Mouse (Mus musculus) small intestine, adult 2 months (tissue): ENCODE results near the gene Trip4. TPM values are rescaled to one million over a fixed set of nuclear protein-coding genes. Genes with fewer than 3 reads are reported as not detected.
A peak's percentile ranks its signal among the peaks of the same experiment; 100 is the strongest.

Source experiments
- H3K27ac ChIP-seq: fragments of 200-500 bp; 2 replicates; pipeline ENCODE4 v1.5.1; 2012; ENCODE audit warnings: low read depth, low read length, control low read depth, inconsistent platforms; ENCODE audit not compliant: insufficient read depth
- H3K27me3 ChIP-seq: fragments of 200-500 bp; 2 replicates; pipeline ENCODE4 v1.6.1; 2012; ENCODE audit warnings: mild to moderate bottlenecking, moderate library complexity, low read length, inconsistent platforms; ENCODE audit not compliant: control insufficient read depth, insufficient read depth
- H3K36me3 ChIP-seq: fragments of 200-500 bp; 2 replicates; pipeline ENCODE4 v1.6.1; 2012; ENCODE audit warnings: mild to moderate bottlenecking, low read length, control low read depth, inconsistent platforms; ENCODE audit not compliant: control insufficient read depth, insufficient read depth
- H3K4me1 ChIP-seq: fragments of 200-500 bp; 2 replicates; pipeline ENCODE4 v1.6.1; 2012; ENCODE audit warnings: low read length, inconsistent platforms, mixed read lengths; ENCODE audit not compliant: control insufficient read depth, insufficient read depth, insufficient read length
- H3K4me3 ChIP-seq: fragments of 200-500 bp; 2 replicates; pipeline ENCODE4 v1.5.1; 2012; ENCODE audit warnings: low read depth, mild to moderate bottlenecking, control low read depth, inconsistent platforms, low read length, moderate library complexity
- CTCF ChIP-seq: fragments of 200-500 bp; IDR thresholded peaks from 2 replicates; pipeline ENCODE4 v1.5.1; 2012; ENCODE audit warnings: low read depth, mild to moderate bottlenecking, control low read depth, inconsistent platforms, low read length, moderate library complexity, mixed read lengths; ENCODE audit not compliant: insufficient replicate concordance, insufficient read length; ENCODE audit errors: extremely low read depth
- POLR2A ChIP-seq: fragments of 200-500 bp; IDR thresholded peaks from 2 replicates; pipeline ENCODE4 v1.6.1; 2012; ENCODE audit warnings: low read depth, mild to moderate bottlenecking, control low read depth, inconsistent platforms, low read length, moderate library complexity
- WGBS: fragments of 180-500 bp; shearing (Covaris S2); methylation state at CpG from one replicate; pipeline ENCODE4 v1.1.7; 2018; 5-methylcytosine and 5-hydroxymethylcytosine counted together
- polyA plus RNA-seq: library from polyadenylated mRNA; depleted of rRNA; stranded (reverse); fragments of >200 nt; gene quantifications from 2 replicates; pipeline ENCODE4 v1.2.3, GENCODE M21; 2012

Trip4 gene
- polyA plus RNA-seq, 1 experiment, result 3.3 TPM

GRCm38 (mm10) chr9:65793506-65793905 is 115.1 kb downstream of the Trip4 start:
- no peaks in the 10 kb centered on the region for H3K27me3 ChIP-seq
- no peak overlapping the region for H3K27ac ChIP-seq
- no peak for TF ChIP-seq POLR2A
- no peak for TF ChIP-seq CTCF
- peaks cover 6% of the 10 kb centered on the region for H3K36me3 ChIP-seq
- H3K4me1 ChIP-seq, result no peaks in the 10 kb centered on the region
- H3K4me3 ChIP-seq, result no peak overlapping the region
- 83% methylated on average over 3 of the region's 3 CpGs for WGBS

- no peak overlapping the region for H3K4me3 ChIP-seq
Measured at GRCm38 (mm10) chr9:65793086-65793485, 115.5 kb downstream of the Trip4 start.

GRCm38 (mm10) chr9:65791846-65792245 is 116.7 kb downstream of the Trip4 start:
- Histone ChIP-seq H3K36me3 (peaks cover 6% of the 10 kb centered on the region), H3K27ac (no peak overlapping the region), H3K4me1 (peaks cover 4% of the 10 kb centered on the region; the same call in 1 of the 2 replicates), H3K4me3 (no peak overlapping the region), H3K27me3 (no peaks in the 10 kb centered on the region)
- no peak for TF ChIP-seq POLR2A
- no peak for TF ChIP-seq CTCF

More at GRCm38 (mm10) chr9:65793086-65793485, 115.5 kb downstream of the Trip4 start:
- no peak overlapping the region for H3K27ac ChIP-seq
- peaks cover 6% of the 10 kb centered on the region for H3K36me3 ChIP-seq
- WGBS, result 67% methylated on average over 3 of the region's 3 CpGs
- no peak for TF ChIP-seq POLR2A
- no peak for TF ChIP-seq CTCF
- H3K27me3 ChIP-seq, result no peaks in the 10 kb centered on the region
- no peaks in the 10 kb centered on the region for H3K4me1 ChIP-seq

GRCm38 (mm10) chr9:65791106-65791505 is 117.5 kb downstream of the Trip4 start:
- Histone ChIP-seq H3K36me3 (peaks cover 6% of the 10 kb centered on the region), H3K27me3 (no peaks in the 10 kb centered on the region), H3K4me1 (peaks cover 4% of the 10 kb centered on the region; the same call in 1 of the 2 replicates), H3K27ac (no peak overlapping the region), H3K4me3 (no peak overlapping the region)
- TF ChIP-seq CTCF, result no peak
- WGBS, result 66% methylated on average over 4 of the region's 4 CpGs

GRCm38 (mm10) chr9:65789788-65790187 is 118.8 kb downstream of the Trip4 start:
- H3K27ac ChIP-seq, result no peak overlapping the region
- H3K4me3 ChIP-seq, result no peak overlapping the region
- 89% methylated on average over 3 of the region's 3 CpGs for WGBS

GRCm38 (mm10) chr9:65788556-65788955 is 120.0 kb downstream of the Trip4 start:
- Histone ChIP-seq H3K4me3 (no peak overlapping the region), H3K4me1 (peaks cover 5% of the 10 kb centered on the region; the same call in 1 of the 2 replicates), H3K36me3 (no peaks in the 10 kb centered on the region; the same call in 1 of the 2 replicates), H3K27ac (no peak overlapping the region), H3K27me3 (no peaks in the 10 kb centered on the region)
- TF ChIP-seq CTCF, result no peak
- TF ChIP-seq POLR2A, result no peak
- WGBS, result 40% methylated on average over 4 of the region's 4 CpGs

More at GRCm38 (mm10) chr9:65789788-65790187, 118.8 kb downstream of the Trip4 start:
- peaks cover 4% of the 10 kb centered on the region for H3K36me3 ChIP-seq
- no peak for TF ChIP-seq CTCF
- no peak for TF ChIP-seq POLR2A
- H3K4me1 ChIP-seq, result peaks cover 5% of the 10 kb centered on the region; the same call in 1 of the 2 replicates
- H3K27me3 ChIP-seq, result no peaks in the 10 kb centered on the region

- 66% methylated on average over 4 of the region's 4 CpGs for WGBS
- Histone ChIP-seq H3K36me3 (no peaks in the 10 kb centered on the region; the same call in 1 of the 2 replicates), H3K27ac (0 out of 2 replicates have a peak overlapping the region, but pooled peaks have one; percentile 4), H3K27me3 (no peaks in the 10 kb centered on the region), H3K4me1 (peaks cover 5% of the 10 kb centered on the region; the same call in 1 of the 2 replicates), H3K4me3 (no peak overlapping the region)
- TF ChIP-seq POLR2A (no peak), CTCF (no peak)
Measured at GRCm38 (mm10) chr9:65787829-65788344, 120.7 kb downstream of the Trip4 start.
